Mouse (Mus musculus) 3T3-L1 (cell line): ENCODE measurements around the gene Mt3.
"Not testable (repeated sequence)": the region's sequence is repeated elsewhere in the genome, so short reads cannot be mapped to it uniquely, and the experiment has no call there.

Source experiments
- DNase-seq: peaks from one replicate; pipeline ENCODE4 v3.0.0-alpha.2; 2015; ENCODE audit warnings: low read depth, low spot score

Gene Mt3

DNA sequence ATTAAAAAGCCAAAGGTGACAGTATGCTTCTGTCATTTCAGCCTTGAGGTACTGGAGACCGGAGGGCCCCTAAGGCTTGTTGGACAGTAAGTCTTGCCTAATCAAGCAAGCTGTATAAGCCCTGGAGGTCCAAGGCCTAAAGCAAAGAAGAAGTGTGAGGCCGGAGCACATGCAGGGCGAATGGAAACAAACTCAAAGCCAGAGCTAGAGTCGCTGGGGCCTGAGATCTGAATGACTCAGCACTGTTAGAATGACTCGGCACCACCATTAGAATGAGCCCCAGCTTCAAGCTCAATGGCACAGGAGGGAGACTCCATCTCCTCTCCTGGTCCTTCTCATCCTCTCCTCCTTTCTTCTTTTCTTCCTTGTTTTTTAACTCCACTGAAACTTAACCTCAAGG, 1.5 kb upstream of the Mt3 start:
- no peak for DNase-seq

DNA sequence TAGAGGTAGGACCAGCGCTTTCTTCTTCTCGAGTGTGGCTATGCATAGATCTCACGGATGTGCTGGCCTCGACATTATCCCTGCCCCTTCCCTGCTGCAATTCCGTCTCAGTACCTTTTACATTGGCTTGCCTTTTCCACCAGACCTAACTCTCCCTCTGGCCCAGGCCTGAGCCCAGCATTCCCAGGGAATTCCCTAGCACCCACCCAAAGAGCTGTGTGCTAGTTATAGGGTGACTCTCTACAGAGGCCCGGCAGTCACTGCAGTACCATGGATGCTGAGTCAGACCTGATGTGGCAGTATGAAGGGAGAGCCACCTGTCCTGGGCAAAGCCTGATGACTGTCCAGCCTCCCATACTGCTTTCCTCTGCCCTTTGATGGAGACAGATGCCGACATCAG, 1.0 kb downstream of the Mt3 start:
- no peak for DNase-seq

DNA sequence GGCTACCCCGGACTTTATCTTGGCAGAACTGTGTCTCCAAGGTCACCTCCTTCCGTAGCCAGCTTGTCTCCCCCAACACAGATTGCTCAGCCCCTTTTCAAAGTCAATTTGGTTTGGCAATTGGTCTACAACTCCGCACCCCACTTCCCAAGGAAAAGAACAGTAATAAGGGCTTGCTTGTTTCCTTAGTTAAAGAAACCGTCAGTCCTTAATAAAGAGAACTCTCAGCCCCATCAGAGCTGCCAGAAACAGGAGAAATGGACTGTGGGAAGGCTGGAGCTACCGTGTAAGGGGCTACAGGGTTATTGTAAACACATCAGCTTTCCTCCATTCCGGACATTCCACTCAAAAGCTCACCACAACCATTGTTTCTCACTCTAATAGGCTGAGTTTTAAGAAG, 2.1 kb downstream of the Mt3 start:
- DNase-seq = no peak

DNA sequence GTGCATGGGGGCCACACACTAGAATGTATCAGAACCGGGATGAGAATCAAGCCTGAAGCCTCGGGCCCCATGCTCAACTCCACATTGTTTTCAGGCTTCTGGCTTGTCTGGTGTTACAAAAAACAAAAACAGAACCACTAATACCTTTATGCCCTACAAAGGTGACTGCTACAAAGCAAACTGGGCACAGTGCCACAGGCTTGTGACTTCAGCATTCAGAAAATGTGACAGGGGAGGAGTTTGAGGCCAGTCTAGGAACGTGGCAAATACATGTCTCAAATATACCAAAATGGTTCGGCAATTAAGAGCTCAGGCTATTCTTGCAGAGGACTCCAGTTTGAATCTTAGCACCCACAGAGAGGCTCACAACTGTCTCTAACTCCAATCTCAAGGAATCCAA, 3.7 kb downstream of the Mt3 start:
- DNase-seq = no peak

GRCm38 (mm10) chr8:94165772-94166171, 13.4 kb downstream of the Mt3 start:
- not testable (repeated sequence) for DNase-seq

- DNase-seq = peak; percentile 95
Measured at GRCm38 (mm10) chr8:94167244-94167643, 14.8 kb downstream of the Mt3 start.

DNA sequence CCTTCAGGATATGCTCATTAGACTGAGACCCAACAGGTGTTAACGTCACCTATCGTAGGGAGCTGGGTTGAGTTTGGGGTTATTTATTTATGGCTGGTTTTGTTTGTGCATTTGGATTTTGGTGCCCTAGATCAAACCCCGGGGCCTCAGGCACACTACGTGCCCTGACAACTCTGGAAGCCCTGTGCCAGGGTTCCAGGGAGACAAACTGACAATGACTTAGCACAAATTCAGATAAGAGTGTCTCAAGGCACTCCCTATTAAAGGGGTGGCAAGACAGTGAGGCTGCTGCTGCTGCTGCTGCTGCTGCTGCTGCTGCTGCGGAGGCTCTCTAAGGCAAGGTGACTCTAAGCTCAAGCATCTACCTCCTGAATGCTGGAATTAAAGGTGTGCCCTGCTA, 17.1 kb downstream of the Mt3 start:
- no peak for DNase-seq

DNA sequence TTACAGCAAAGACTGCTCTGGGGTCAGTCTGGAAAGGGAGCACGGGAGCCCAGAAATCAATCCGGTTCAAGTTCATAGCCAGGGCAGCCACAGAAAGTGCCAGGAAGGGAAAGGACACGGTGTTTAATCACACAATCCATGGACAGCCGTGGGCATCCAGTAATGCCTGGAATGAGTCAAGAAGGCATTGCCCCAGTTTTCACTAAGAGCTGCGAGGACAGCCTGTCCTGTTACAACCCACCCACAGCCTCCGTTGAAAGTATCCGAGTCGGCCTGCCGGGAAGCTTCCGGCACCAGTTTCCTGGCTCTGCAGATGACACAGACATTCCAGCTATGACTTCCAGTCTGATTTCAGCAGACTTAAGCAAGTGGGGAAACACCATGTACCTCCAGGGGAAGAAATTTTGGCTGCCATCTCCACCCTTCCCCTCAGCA, 18.9 kb downstream of the Mt3 start:
- peak; percentile 85 for DNase-seq

- peak; percentile 75 for DNase-seq
Measured at GRCm38 (mm10) chr8:94172075-94172808, 19.8 kb downstream of the Mt3 start, which contains the start of gene Mt2. Gene Mt2, plus strand, starts transcription at chr8:94172664.

GRCm38 (mm10) chr8:94172809-94173732, 20.7 kb downstream of the Mt3 start:
- DNase-seq = peak; percentile 33

- peak; percentile 26 for DNase-seq
Measured at GRCm38 (mm10) chr8:94173848-94174403, 21.5 kb downstream of the Mt3 start.

DNA sequence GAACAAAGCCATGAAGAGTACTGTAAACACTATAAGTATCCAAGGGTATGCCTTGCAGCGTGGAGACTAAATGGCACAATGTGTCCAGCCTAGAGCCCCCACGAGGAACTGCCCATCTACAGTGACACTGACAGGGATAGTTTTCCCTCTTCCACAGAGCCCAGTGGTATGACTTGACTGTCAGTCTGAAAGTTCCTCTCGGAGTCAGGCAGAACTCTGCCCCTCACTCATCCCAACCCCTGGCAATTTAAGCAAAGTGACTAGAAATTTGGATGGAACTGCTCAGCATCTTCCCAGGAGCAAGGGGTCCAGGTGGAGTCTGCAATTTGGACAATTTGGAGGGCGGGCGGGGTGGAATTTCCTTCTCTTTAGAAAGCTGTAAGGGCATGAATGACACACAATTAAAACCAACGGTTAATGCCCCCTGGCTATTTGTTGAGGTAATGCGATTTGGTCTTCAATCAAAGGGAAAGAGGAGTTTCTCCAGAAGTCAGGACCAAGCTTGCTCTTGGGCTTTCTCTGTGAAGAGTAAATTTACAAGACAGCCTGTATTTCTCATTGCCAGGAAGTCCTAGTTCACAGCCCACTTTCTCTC, 22.3 kb downstream of the Mt3 start:
- DNase-seq = peak; percentile 52

DNA sequence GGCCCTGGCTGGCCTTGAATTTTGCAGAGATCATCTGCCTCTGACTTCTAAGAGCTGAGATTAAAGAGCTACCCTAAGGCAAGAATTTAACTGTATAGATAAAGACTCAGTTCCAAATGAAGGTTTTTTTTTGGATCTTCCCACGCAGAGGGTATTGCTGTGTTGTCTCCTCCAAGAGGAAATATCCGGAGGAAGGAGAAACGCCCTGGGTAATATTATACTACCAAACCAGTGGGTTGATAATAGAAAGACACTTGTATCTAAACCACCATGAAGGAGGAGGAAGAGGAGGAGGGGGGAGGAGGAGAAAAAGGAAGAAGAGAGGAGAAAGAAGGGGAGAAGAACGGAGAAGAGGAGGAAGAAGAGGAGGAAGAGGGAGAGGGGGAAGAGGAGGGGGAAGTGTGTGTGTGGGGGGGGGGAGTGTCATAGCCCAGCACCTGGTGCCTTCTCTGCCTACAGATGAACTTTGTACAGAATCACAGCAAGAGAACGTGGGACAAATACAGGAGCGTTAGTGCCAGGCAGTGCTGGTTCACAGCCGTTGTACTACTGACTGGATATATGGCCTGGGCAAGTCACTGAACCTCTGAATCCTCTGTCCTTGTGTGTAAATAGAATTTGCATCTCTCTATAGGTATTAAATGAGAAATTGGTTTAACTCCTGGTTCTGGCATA, 25.4 kb downstream of the Mt3 start:
- no peak for DNase-seq

GRCm38 (mm10) chr8:94178857-94179712, 26.7 kb downstream of the Mt3 start, which contains the start of gene Mt1:
Gene Mt1, plus strand, starts transcription at chr8:94179082.
- DNase-seq = peak; percentile 99

GRCm38 (mm10) chr8:94179713-94180560, 27.5 kb downstream of the Mt3 start:
- DNase-seq = peak; percentile 56

DNA sequence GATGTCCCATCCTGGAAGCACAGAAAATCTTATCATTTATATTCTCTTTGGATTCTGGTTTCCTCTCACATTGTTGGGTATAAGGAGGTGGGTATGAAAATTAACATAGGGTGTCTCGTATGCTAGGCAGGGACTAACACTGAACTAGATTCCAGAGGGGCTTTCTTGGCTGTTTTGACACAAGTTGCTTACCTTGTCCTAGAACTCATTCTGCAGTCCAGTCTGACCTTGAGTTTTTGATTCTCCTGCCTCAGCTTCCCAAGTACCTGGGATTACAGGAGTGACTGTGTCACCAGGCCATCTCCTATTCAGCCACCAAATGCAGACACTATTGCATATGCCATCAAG, 28.1 kb downstream of the Mt3 start:
- no peak for DNase-seq

DNA sequence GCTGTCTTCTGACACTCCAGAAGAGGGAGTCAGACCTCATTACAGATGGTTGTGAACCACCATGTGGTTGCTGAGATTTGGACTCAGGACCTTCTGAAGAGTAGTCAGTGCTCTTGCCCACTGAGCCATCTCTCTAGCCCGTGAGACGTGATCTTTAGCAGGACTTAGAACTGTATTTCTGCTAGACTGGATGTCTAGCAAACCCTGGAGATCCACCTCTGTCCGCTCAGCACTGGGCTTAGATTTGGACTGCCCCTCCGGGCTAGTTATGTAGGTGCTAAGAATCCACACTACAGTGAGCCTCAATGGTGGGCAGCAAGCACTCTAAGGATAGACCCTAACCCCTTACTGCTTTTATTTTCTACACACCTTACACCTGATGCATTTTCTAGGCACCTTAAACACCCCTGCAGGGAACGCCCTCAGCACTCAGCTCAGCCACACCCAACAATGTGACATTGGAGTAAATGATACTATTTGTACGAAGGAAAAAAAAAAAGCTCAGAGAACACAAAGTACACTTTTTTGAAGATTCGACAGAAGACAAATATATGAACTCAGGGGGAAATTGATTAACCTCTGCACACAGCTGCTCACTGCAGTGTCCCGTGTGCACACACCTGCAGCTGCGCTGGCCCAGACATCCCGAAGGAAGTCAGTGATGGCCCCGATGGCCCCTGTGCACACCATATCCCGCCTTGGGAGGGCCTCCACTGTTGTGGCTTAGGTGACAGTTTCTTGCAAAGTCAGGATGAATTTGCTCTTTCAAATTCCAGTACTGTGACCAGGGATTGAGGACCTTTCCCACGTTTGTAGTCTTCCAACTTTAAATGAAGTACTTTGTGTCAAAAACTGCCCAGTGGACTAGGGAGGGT, 29.9 kb downstream of the Mt3 start:
- peak; percentile 37 for DNase-seq

DNA sequence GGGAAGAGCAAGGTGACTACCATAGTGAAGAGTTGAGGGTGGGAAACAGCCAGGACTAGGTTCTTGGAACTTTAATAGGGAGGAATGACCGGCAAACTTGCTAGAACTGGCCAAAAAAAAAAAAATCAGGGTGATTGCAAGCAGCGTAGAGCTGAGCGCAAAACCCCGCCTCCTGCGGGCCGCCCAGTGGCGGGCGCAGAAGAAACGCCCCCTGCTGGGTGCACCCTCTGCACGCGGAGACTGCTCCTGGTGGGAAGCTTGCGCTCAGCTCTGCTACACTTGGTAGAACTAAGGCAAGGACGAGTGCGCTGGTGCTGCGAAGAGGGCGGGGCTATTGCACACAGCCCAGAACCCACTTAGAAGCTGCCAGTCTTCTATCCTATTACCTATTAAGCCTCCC, 30.7 kb downstream of the Mt3 start:
- peak; percentile 88 for DNase-seq
